Mouse (Mus musculus): ENCODE measurements around the gene Lrrc7. TPM values are rescaled to one million over a fixed set of nuclear protein-coding genes. Genes with fewer than 3 reads are reported as not detected.
A peak's percentile ranks its signal among the peaks of the same experiment; 100 is the strongest.

Lrrc7 gene
- total and polyA plus RNA-seq, 2 experiments from 2014 or later = 6.7 to 40.1 TPM

GRCm38 (mm10) chr3:158375885-158376284 lies 186.1 kb downstream of the Lrrc7 start:
- ATAC-seq (no peak), DNase-seq (no peak)
- WGBS = 0% methylated on average over 1 of the region's 1 CpGs
- H3K27me3 ChIP-seq (ENCODE audit: insufficient read depth, low read length) = no peaks in the 10 kb centered on the region
- H3K4me1 ChIP-seq (ENCODE audit: insufficient read depth) = no peaks in the 10 kb centered on the region
- no peak overlapping the region for H3K4me2 ChIP-seq (ENCODE audit: low read depth)
- H3K36me3 ChIP-seq (ENCODE audit: insufficient read depth) = no peaks in the 10 kb centered on the region
- H3K9ac ChIP-seq = no peak overlapping the region
- H3K9me3 ChIP-seq (ENCODE audit: low read length) = no peaks in the 10 kb centered on the region
- no peak overlapping the region for H3K4me3 ChIP-seq (ENCODE audit: low read depth, low read length)
- H3K27ac ChIP-seq (ENCODE audit: low read depth, low read length) = no peak overlapping the region
- TF ChIP-seq CTCF (IDR thresholded peaks at IDR 0.05; ENCODE audit: low read depth) = peak; percentile 51

GRCm38 (mm10) chr3:158369169-158369568 lies 192.9 kb downstream of the Lrrc7 start:
- H3K9ac ChIP-seq = no peak overlapping the region
- no peaks in the 10 kb centered on the region for H3K36me3 ChIP-seq (ENCODE audit: insufficient read depth)
- H3K4me1 ChIP-seq (ENCODE audit: insufficient read depth) = no peaks in the 10 kb centered on the region
- DNase-seq = no peak
- H3K4me2 ChIP-seq (ENCODE audit: low read depth) = no peak overlapping the region
- no peak overlapping the region for H3K4me3 ChIP-seq (ENCODE audit: low read depth, low read length)
- no peaks in the 10 kb centered on the region for H3K9me3 ChIP-seq (ENCODE audit: low read length)
- no peak; the same call in 1 of the 2 replicates for ATAC-seq
- WGBS = 76% methylated on average over 3 of the region's 3 CpGs
- no peaks in the 10 kb centered on the region for H3K27me3 ChIP-seq (ENCODE audit: insufficient read depth, low read length)
- H3K27ac ChIP-seq (ENCODE audit: low read depth, low read length) = no peak overlapping the region
- no peak for TF ChIP-seq CTCF (IDR thresholded peaks at IDR 0.05; ENCODE audit: low read depth)

- TF ChIP-seq CTCF (IDR thresholded peaks at IDR 0.05; ENCODE audit: low read depth) = no peak
- H3K4me3 ChIP-seq (ENCODE audit: low read depth, low read length) = no peak overlapping the region
- H3K9me3 ChIP-seq (ENCODE audit: low read length) = no peaks in the 10 kb centered on the region
- no peaks in the 10 kb centered on the region for H3K36me3 ChIP-seq (ENCODE audit: insufficient read depth)
- 89% methylated on average over 3 of the region's 3 CpGs for WGBS
- no peak overlapping the region for H3K4me2 ChIP-seq (ENCODE audit: low read depth)
- DNase-seq (no peak), ATAC-seq (no peak)
- H3K4me1 ChIP-seq (ENCODE audit: insufficient read depth) = no peaks in the 10 kb centered on the region
- no peak overlapping the region for H3K27ac ChIP-seq (ENCODE audit: low read depth, low read length)
- no peaks in the 10 kb centered on the region for H3K27me3 ChIP-seq (ENCODE audit: insufficient read depth, low read length)
- no peak overlapping the region for H3K9ac ChIP-seq
Measured at GRCm38 (mm10) chr3:158365801-158366200, 196.2 kb downstream of the Lrrc7 start.

GRCm38 (mm10) chr3:158362091-158362490 lies 199.9 kb downstream of the Lrrc7 start:
- Histone ChIP-seq H3K9ac (no peak overlapping the region), H3K4me2 (ENCODE audit: low read depth) (no peak overlapping the region), H3K36me3 (ENCODE audit: insufficient read depth) (no peaks in the 10 kb centered on the region), H3K4me1 (ENCODE audit: insufficient read depth) (no peaks in the 10 kb centered on the region), H3K9me3 (ENCODE audit: low read length) (no peaks in the 10 kb centered on the region), H3K27me3 (ENCODE audit: insufficient read depth, low read length) (no peaks in the 10 kb centered on the region), H3K27ac (ENCODE audit: low read depth, low read length) (no peak overlapping the region), H3K4me3 (ENCODE audit: low read depth, low read length) (no peak overlapping the region)
- TF ChIP-seq CTCF (IDR thresholded peaks at IDR 0.05; ENCODE audit: low read depth) = no peak
- DNase-seq = no peak
- 82% methylated on average over 2 of the region's 2 CpGs for WGBS
- no peak for ATAC-seq

GRCm38 (mm10) chr3:158356706-158357105 lies 205.3 kb downstream of the Lrrc7 start:
- H3K4me3 ChIP-seq (ENCODE audit: low read depth, low read length) = no peak overlapping the region
- no peaks in the 10 kb centered on the region for H3K4me1 ChIP-seq (ENCODE audit: insufficient read depth)
- no peak for TF ChIP-seq CTCF (IDR thresholded peaks at IDR 0.05; ENCODE audit: low read depth)
- ATAC-seq (no peak), DNase-seq (no peak)
- no peaks in the 10 kb centered on the region for H3K27me3 ChIP-seq (ENCODE audit: insufficient read depth, low read length)
- H3K27ac ChIP-seq (ENCODE audit: low read depth, low read length) = no peak overlapping the region
- H3K9ac ChIP-seq = no peak overlapping the region
- no peaks in the 10 kb centered on the region for H3K9me3 ChIP-seq (ENCODE audit: low read length)
- 0 out of 2 replicates have a peak, but pooled peaks cover 4% of the 10 kb centered on the region for H3K36me3 ChIP-seq (ENCODE audit: insufficient read depth)
- no peak overlapping the region for H3K4me2 ChIP-seq (ENCODE audit: low read depth)
- 73% methylated on average over 1 of the region's 1 CpGs for WGBS

GRCm38 (mm10) chr3:158356194-158356593 lies 205.8 kb downstream of the Lrrc7 start:
- DNase-seq = no peak
- Histone ChIP-seq H3K4me1 (ENCODE audit: insufficient read depth) (no peaks in the 10 kb centered on the region), H3K9me3 (ENCODE audit: low read length) (no peaks in the 10 kb centered on the region), H3K36me3 (ENCODE audit: insufficient read depth) (0 out of 2 replicates have a peak, but pooled peaks cover 4% of the 10 kb centered on the region), H3K27me3 (ENCODE audit: insufficient read depth, low read length) (no peaks in the 10 kb centered on the region), H3K4me2 (ENCODE audit: low read depth) (no peak overlapping the region), H3K27ac (ENCODE audit: low read depth, low read length) (no peak overlapping the region), H3K4me3 (ENCODE audit: low read depth, low read length) (no peak overlapping the region), H3K9ac (no peak overlapping the region)
- TF ChIP-seq CTCF (IDR thresholded peaks at IDR 0.05; ENCODE audit: low read depth) = no peak
- no peak for ATAC-seq
- WGBS = 78% methylated on average over 4 of the region's 4 CpGs

- Histone ChIP-seq H3K9me3 (ENCODE audit: low read length) (no peaks in the 10 kb centered on the region), H3K4me1 (ENCODE audit: insufficient read depth) (no peaks in the 10 kb centered on the region), H3K36me3 (ENCODE audit: insufficient read depth) (no peaks in the 10 kb centered on the region; the same call in 1 of the 2 replicates), H3K4me2 (ENCODE audit: low read depth) (no peak overlapping the region), H3K27ac (ENCODE audit: low read depth, low read length) (no peak overlapping the region), H3K4me3 (ENCODE audit: low read depth, low read length) (no peak overlapping the region), H3K27me3 (ENCODE audit: insufficient read depth, low read length) (no peaks in the 10 kb centered on the region), H3K9ac (no peak overlapping the region)
- DNase-seq = no peak
- no peak for TF ChIP-seq CTCF (IDR thresholded peaks at IDR 0.05; ENCODE audit: low read depth)
- ATAC-seq = no peak
Measured at GRCm38 (mm10) chr3:158340808-158341207, 221.2 kb downstream of the Lrrc7 start.

GRCm38 (mm10) chr3:158330085-158330484 lies 231.9 kb downstream of the Lrrc7 start:
- no peak overlapping the region for H3K9ac ChIP-seq
- no peak for DNase-seq
- no peaks in the 10 kb centered on the region; the same call in 1 of the 2 replicates for H3K36me3 ChIP-seq (ENCODE audit: insufficient read depth)
- TF ChIP-seq CTCF (IDR thresholded peaks at IDR 0.05; ENCODE audit: low read depth) = no peak
- no peak for ATAC-seq
- no peaks in the 10 kb centered on the region for H3K27me3 ChIP-seq (ENCODE audit: insufficient read depth, low read length)
- H3K4me1 ChIP-seq (ENCODE audit: insufficient read depth) = no peaks in the 10 kb centered on the region
- no peak overlapping the region for H3K4me3 ChIP-seq (ENCODE audit: low read depth, low read length)
- H3K27ac ChIP-seq (ENCODE audit: low read depth, low read length) = no peak overlapping the region
- H3K9me3 ChIP-seq (ENCODE audit: low read length) = no peaks in the 10 kb centered on the region
- H3K4me2 ChIP-seq (ENCODE audit: low read depth) = no peak overlapping the region
